Mouse (Mus musculus): Measurements from ENCODE around the gene Fam117b. TPM values are rescaled to one million over a fixed set of nuclear protein-coding genes. Genes with fewer than 3 reads are reported as not detected.

Gene Fam117b
- polyA plus RNA-seq, 1 experiment from 2014 or later: 7.6 TPM

- no peaks in the 10 kb centered on the region for H3K27me3 ChIP-seq (replicated peaks)
- no peaks in the 10 kb centered on the region for H3K9me3 ChIP-seq (replicated peaks)
- peaks cover 59% of the 10 kb centered on the region for H3K4me1 ChIP-seq
- no peak overlapping the region for H3K9ac ChIP-seq
- 50% methylated on average over 5 of the region's 5 CpGs for WGBS (ENCODE audit: insufficient replicate concordance)
- no peak overlapping the region for H3K27ac ChIP-seq
- H3K4me3 ChIP-seq: no peak overlapping the region
- H3K4me2 ChIP-seq: no peak overlapping the region
- H3K36me3 ChIP-seq: no peaks in the 10 kb centered on the region
- no peak for ATAC-seq
These were observed 31.0 kb downstream of the Fam117b start for GRCm38 (mm10) chr1:59943825-59944224.

DNA sequence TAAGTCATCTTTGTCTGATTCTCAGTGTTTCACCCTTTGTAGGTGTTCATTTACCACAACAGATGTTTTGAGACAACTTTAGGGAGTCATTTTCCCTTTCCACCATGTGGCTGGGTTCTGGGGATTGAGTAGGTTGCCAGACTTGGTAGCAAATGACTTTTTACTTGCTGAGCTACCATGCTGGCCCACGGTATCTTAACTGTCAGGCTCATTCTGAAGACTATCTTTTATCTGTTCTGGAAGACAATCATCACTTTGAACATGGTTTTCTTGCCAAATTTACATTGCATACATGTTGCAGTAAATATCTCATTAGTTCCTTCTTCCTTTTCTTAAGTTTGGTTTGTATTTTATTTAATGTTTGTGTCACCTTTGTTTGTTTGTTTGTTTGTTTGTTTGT lies 33.2 kb downstream of the Fam117b start:
- no peak overlapping the region for H3K4me3 ChIP-seq
- H3K36me3 ChIP-seq: peaks cover 19% of the 10 kb centered on the region
- no peaks in the 10 kb centered on the region for H3K9me3 ChIP-seq (replicated peaks)
- H3K9ac ChIP-seq: no peak overlapping the region
- H3K27ac ChIP-seq: no peak overlapping the region
- 24% methylated on average over 1 of the region's 1 CpGs for WGBS (ENCODE audit: insufficient replicate concordance)
- no peaks in the 10 kb centered on the region for H3K27me3 ChIP-seq (replicated peaks)
- ATAC-seq: no peak
- no peak overlapping the region for H3K4me2 ChIP-seq
- H3K4me1 ChIP-seq: peaks cover 40% of the 10 kb centered on the region

DNA sequence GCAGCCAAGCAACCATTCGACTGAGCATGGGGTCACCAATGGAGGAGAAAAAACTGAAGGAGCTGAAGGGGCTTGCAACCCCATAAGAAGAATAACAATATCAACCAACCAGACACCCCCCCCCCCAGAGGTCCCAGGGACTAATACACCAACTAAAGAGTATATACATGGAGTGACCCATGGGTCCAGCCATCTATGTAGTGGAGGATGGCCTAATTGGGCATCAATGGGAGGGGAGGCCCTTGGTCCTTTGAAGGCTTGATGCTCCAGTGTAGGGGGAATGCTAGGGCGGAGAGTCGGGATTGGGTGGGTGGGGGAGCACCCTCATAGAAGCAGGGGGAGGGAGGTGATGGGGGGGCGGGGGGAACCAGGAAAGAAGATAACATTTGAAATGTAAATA lies 34.7 kb downstream of the Fam117b start:
- peaks cover 19% of the 10 kb centered on the region for H3K36me3 ChIP-seq
- H3K27me3 ChIP-seq (replicated peaks): no peaks in the 10 kb centered on the region
- no peak overlapping the region for H3K4me3 ChIP-seq
- WGBS (ENCODE audit: insufficient replicate concordance): 90% methylated on average over 4 of the region's 4 CpGs
- H3K4me2 ChIP-seq: no peak overlapping the region
- H3K9ac ChIP-seq: no peak overlapping the region
- ATAC-seq: no peak
- no peaks in the 10 kb centered on the region for H3K9me3 ChIP-seq (replicated peaks)
- peaks cover 26% of the 10 kb centered on the region for H3K4me1 ChIP-seq
- H3K27ac ChIP-seq: no peak overlapping the region

- H3K27ac ChIP-seq: no peak overlapping the region
- H3K9ac ChIP-seq: no peak overlapping the region
- no peak overlapping the region for H3K4me3 ChIP-seq
- H3K4me2 ChIP-seq: no peak overlapping the region
- peaks cover 18% of the 10 kb centered on the region for H3K4me1 ChIP-seq
- H3K36me3 ChIP-seq: peaks cover 22% of the 10 kb centered on the region
- no peaks in the 10 kb centered on the region for H3K9me3 ChIP-seq (replicated peaks)
- ATAC-seq: no peak
- H3K27me3 ChIP-seq (replicated peaks): no peaks in the 10 kb centered on the region
- WGBS (ENCODE audit: insufficient replicate concordance): 50% methylated on average over 3 of the region's 3 CpGs
These were observed 44.4 kb downstream of the Fam117b start for GRCm38 (mm10) chr1:59957206-59957605.

- Histone ChIP-seq H3K27me3 (replicated peaks) (no peaks in the 10 kb centered on the region), H3K36me3 (peaks cover 34% of the 10 kb centered on the region), H3K27ac (no peak overlapping the region), H3K9me3 (replicated peaks) (no peaks in the 10 kb centered on the region), H3K4me3 (no peak overlapping the region), H3K9ac (no peak overlapping the region), H3K4me2 (no peak overlapping the region), H3K4me1 (peaks cover 18% of the 10 kb centered on the region)
- no peak for ATAC-seq
- WGBS (ENCODE audit: insufficient replicate concordance): 23% methylated on average over 1 of the region's 1 CpGs
These were observed 47.1 kb downstream of the Fam117b start for GRCm38 (mm10) chr1:59959941-59960340.

DNA sequence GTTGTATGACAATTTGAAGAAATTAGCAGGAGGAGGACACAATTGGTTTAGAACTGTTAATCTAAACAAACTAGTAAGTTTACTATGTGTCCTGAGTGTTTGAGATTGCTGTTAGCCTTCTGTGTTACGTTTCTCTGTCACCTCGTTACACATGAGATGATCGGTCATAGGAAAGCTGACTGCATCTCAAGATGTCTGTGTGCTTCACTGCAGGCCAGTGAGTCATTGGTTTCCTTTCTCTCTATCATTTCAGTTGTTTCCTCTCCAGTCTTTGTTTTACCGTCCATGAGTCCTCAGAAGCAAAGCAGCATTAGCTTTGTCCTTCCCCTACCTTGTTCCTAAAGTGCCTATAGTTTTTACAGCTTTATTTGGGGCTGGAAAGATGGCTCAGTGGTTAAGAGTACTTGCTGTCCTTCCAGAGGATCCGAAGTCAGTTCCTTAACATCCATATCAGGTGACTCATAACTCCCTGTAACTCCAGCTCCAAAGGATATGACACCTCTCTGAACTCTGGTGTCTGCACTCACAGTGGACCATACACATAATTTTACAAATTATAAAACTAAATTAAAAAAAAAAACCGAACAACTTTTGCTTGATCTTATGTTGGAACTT lies 53.5 kb downstream of the Fam117b start:
- no peak overlapping the region for H3K4me3 ChIP-seq
- no peak overlapping the region for H3K9ac ChIP-seq
- H3K27me3 ChIP-seq (replicated peaks): no peaks in the 10 kb centered on the region
- H3K9me3 ChIP-seq (replicated peaks): no peaks in the 10 kb centered on the region
- ATAC-seq: no peak
- 74% methylated on average over 6 of the region's 6 CpGs for WGBS (ENCODE audit: insufficient replicate concordance)
- H3K4me1 ChIP-seq: no peaks in the 10 kb centered on the region
- H3K4me2 ChIP-seq: no peak overlapping the region
- no peak overlapping the region for H3K27ac ChIP-seq
- peaks cover 44% of the 10 kb centered on the region for H3K36me3 ChIP-seq

- WGBS (ENCODE audit: insufficient replicate concordance): 67% methylated on average over 4 of the region's 4 CpGs
- Histone ChIP-seq H3K27ac (no peak overlapping the region), H3K36me3 (peaks cover 41% of the 10 kb centered on the region), H3K9ac (no peak overlapping the region), H3K4me2 (no peak overlapping the region), H3K27me3 (replicated peaks) (no peaks in the 10 kb centered on the region), H3K4me1 (no peaks in the 10 kb centered on the region), H3K4me3 (no peak overlapping the region), H3K9me3 (replicated peaks) (no peaks in the 10 kb centered on the region)
- ATAC-seq: no peak
These were observed 54.5 kb downstream of the Fam117b start for GRCm38 (mm10) chr1:59967291-59967690.

DNA sequence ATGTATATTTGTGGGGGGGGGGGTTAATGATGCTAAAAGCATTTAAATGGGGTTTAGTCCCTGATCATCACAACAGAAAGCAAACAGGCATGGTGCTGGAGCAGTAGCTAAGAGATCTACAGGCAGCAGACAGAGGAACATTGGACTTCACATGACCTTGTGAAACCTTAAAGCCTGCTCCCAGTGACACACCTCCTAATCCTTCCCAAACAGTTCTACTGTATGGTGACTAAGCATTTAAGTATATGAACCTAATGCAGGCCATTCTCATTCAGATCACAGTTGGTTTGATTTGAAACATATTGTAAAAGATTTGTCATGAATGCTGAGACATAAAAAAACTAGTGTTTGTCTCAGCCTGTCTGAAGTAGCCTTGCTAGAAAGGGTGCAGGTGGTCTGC lies 73.8 kb downstream of the Fam117b start:
- no peak overlapping the region for H3K4me2 ChIP-seq
- H3K4me3 ChIP-seq: no peak overlapping the region
- no peak overlapping the region for H3K27ac ChIP-seq
- no peaks in the 10 kb centered on the region for H3K9me3 ChIP-seq (replicated peaks)
- no peak for ATAC-seq
- peaks cover 33% of the 10 kb centered on the region for H3K36me3 ChIP-seq
- H3K9ac ChIP-seq: no peak overlapping the region
- no peaks in the 10 kb centered on the region for H3K4me1 ChIP-seq
- H3K27me3 ChIP-seq (replicated peaks): no peaks in the 10 kb centered on the region

DNA sequence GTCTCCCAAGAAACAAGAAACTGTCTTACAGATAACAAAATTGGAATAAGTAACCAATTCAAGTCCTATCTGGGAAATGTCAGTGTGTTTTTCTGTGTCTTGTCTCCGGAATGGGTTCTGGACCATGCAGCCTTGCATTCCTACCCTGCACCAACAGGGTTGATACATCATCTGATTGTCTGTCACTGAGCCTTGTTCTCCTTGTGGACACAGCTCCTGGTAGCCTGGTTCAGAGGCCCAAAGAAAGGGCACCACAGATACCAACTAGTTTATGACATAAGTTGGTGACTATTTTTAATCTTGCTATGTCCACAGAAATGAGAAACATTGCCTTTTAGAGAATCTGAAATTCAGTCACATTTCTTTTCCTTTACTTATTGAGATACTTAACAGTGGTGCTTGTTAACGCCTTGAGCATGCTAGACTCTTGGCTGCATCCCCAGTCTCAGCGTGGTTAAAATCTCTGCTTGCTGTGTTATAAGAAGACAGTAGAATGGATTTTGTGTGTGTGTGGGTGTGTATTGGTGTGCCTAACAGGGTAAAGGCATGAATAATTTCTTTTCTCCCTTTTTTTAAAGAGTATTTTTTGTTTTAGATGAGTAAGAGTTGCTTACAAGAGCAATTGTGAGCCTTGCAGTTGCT lies 74.7 kb downstream of the Fam117b start:
- no peak overlapping the region for H3K4me2 ChIP-seq
- H3K9me3 ChIP-seq (replicated peaks): no peaks in the 10 kb centered on the region
- 79% methylated on average over 3 of the region's 3 CpGs for WGBS (ENCODE audit: insufficient replicate concordance)
- H3K36me3 ChIP-seq: peaks cover 25% of the 10 kb centered on the region
- ATAC-seq: no peak
- H3K9ac ChIP-seq: no peak overlapping the region
- H3K4me1 ChIP-seq: no peaks in the 10 kb centered on the region
- no peaks in the 10 kb centered on the region for H3K27me3 ChIP-seq (replicated peaks)
- H3K4me3 ChIP-seq: no peak overlapping the region
- H3K27ac ChIP-seq: no peak overlapping the region

DNA sequence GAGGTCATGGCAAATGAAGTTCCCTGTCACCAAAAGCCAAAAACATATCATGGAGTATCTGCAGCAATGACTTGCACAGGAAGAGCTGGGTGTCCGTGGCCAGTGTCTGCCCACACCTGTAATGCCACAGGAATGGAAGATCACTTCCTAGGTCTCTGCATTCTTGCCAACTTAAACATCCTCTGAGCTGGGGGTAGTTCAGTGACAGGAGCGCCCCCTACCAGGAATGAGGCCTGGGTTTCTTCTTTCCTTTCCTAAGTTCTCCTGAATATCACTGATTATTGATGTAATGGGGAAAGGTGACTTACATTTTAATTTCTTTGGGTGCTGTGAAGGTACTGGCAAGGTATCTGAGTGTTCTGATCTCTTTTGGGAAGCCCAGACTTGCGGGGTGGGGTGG lies 82.8 kb downstream of the Fam117b start:
- Histone ChIP-seq H3K27ac (no peak overlapping the region), H3K36me3 (0 out of 2 replicates have a peak, but pooled peaks cover 3% of the 10 kb centered on the region), H3K9ac (no peak overlapping the region), H3K4me2 (no peak overlapping the region), H3K9me3 (replicated peaks) (no peaks in the 10 kb centered on the region), H3K4me3 (no peak overlapping the region), H3K27me3 (replicated peaks) (no peaks in the 10 kb centered on the region), H3K4me1 (peaks cover 6% of the 10 kb centered on the region; the same call in 1 of the 2 replicates)
- WGBS (ENCODE audit: insufficient replicate concordance): 32% methylated on average over 3 of the region's 3 CpGs
- ATAC-seq: no peak

- 39% methylated on average over 5 of the region's 5 CpGs for WGBS (ENCODE audit: insufficient replicate concordance)
- no peak overlapping the region for H3K9ac ChIP-seq
- H3K9me3 ChIP-seq (replicated peaks): no peaks in the 10 kb centered on the region
- H3K27ac ChIP-seq: no peak overlapping the region
- no peak overlapping the region for H3K4me3 ChIP-seq
- ATAC-seq: no peak
- H3K27me3 ChIP-seq (replicated peaks): no peaks in the 10 kb centered on the region
- no peak overlapping the region for H3K4me2 ChIP-seq
- peaks cover 6% of the 10 kb centered on the region; the same call in 1 of the 2 replicates for H3K4me1 ChIP-seq
- H3K36me3 ChIP-seq: no peaks in the 10 kb centered on the region
These were observed 84.5 kb downstream of the Fam117b start for GRCm38 (mm10) chr1:59997352-59997751.

DNA sequence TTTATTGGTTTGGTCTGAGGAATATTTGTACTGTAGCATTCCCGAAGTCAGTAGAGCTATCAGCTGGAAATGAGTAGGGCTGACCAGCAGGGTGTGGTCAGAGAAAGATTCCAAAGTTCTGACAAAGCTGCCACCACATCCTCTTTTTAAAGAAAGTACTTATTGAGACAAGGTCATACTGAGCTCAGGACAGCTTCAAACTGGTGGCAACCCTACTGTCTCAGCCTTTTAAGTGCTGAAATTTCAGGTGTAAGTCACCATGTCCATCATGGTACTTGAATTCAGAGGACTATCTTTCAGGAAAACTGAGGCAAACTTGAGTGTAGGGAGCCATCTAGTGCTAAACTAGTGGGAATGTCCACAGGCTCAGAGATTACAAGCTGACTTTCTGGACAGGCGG lies 87.5 kb downstream of the Fam117b start:
- 18% methylated on average over 2 of the region's 2 CpGs for WGBS (ENCODE audit: insufficient replicate concordance)
- H3K27ac ChIP-seq: no peak overlapping the region
- no peak overlapping the region for H3K4me3 ChIP-seq
- no peak overlapping the region for H3K4me2 ChIP-seq
- H3K9me3 ChIP-seq (replicated peaks): no peaks in the 10 kb centered on the region
- H3K4me1 ChIP-seq: peaks cover 6% of the 10 kb centered on the region; the same call in 1 of the 2 replicates
- no peaks in the 10 kb centered on the region for H3K27me3 ChIP-seq (replicated peaks)
- ATAC-seq: no peak
- no peaks in the 10 kb centered on the region for H3K36me3 ChIP-seq
- no peak overlapping the region for H3K9ac ChIP-seq

GRCm38 (mm10) chr1:60007337-60007736 lies 94.5 kb downstream of the Fam117b start:
- Histone ChIP-seq H3K9me3 (replicated peaks) (no peaks in the 10 kb centered on the region), H3K36me3 (no peaks in the 10 kb centered on the region), H3K27me3 (replicated peaks) (no peaks in the 10 kb centered on the region), H3K9ac (no peak overlapping the region), H3K27ac (no peak overlapping the region; the same call in 1 of the 2 replicates), H3K4me3 (no peak overlapping the region), H3K4me2 (no peak overlapping the region), H3K4me1 (no peaks in the 10 kb centered on the region; the same call in 1 of the 2 replicates)
- peak; percentile 75 for ATAC-seq
- WGBS (ENCODE audit: insufficient replicate concordance): 55% methylated on average over 10 of the region's 10 CpGs

Measured in liver, embryonic 12.5 days (tissue).